Mouse (Mus musculus): ENCODE data around the gene Ggt5. TPM values are rescaled to one million over a fixed set of nuclear protein-coding genes. Genes with fewer than 3 reads are reported as not detected.
A peak's percentile ranks its signal among the peaks of the same experiment; 100 is the strongest.

The Ggt5 gene
- polyA plus RNA-seq, 1 experiment from 2014 or later, result 9.7 TPM

DNA sequence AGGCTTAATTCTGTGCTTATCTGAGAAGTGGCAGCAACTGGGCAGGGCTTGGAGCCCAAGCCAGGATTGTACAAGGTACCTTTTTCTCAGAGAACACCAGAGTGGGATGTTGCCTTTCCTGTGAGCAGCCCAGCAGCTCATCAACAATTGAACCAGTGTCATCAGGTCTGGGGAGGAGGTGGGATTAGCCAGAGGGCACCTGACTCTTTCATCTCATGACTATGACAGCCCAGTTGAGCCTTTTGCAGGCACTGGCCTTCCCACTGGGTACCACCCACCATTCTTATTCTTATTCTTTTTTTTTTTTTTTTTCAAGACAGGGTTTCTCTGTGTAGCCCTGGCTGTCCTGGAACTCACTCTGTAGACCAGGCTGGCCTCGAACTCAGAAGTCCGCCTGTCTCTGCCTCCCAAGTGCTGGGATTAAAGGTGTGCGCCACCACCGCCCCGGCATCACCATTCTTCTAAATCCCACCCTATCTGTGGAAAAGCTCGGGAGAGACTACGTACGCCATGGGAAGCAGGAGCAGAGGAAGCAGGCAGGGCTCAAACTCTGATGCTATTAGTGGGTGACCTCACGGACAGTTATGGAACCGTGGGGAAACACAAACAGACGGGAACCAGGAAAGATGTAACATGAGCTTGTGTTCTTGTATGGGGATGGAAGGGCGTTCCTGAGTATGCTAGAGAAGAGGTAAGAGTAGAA lies 47.1 kb downstream of the Ggt5 start:
- H3K4me3 ChIP-seq (ENCODE audit: low read length), result no peak overlapping the region
- WGBS, result 88% methylated on average over 12 of the region's 12 CpGs
- no peaks in the 10 kb centered on the region for H3K27me3 ChIP-seq (ENCODE audit: control insufficient read depth, insufficient read depth, low read length)
- no peaks in the 10 kb centered on the region for H3K9me3 ChIP-seq (replicated peaks; ENCODE audit: control insufficient read depth, low read length)
- no peak overlapping the region for H3K4me2 ChIP-seq (ENCODE audit: low read depth, low read length)
- H3K4me1 ChIP-seq (ENCODE audit: control insufficient read depth, insufficient read depth, low read length), result 0 out of 2 replicates have a peak, but pooled peaks cover 4% of the 10 kb centered on the region
- ATAC-seq (replicated peaks; ENCODE audit: extremely low read depth, insufficient read depth, low FRiP score), result no peak
- H3K27ac ChIP-seq (ENCODE audit: low read length), result no peak overlapping the region
- no peaks in the 10 kb centered on the region for H3K36me3 ChIP-seq (ENCODE audit: control insufficient read depth, insufficient read depth)
- H3K9ac ChIP-seq (ENCODE audit: low read length), result no peak overlapping the region

DNA sequence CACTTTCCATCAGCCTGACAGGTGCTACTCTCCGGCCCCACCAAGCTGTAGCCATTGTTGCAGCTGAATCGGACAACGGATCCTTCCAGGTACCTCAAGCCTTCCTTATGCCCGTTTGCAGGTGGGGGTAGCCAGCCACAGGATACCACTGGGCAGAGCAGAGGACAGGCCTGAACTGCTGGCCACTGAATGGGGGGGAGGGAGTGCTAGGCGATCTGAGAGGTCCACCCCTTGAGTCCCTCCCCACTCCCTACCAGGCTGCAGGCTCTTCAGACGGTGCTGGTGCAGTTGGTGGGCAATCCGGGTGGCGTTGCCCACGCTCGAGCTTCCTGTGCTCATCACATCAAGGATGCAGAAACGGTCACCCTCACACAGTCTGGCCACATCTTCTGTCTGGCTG lies 48.6 kb downstream of the Ggt5 start:
- H3K9ac ChIP-seq (ENCODE audit: low read length), result no peak overlapping the region
- ATAC-seq (replicated peaks; ENCODE audit: extremely low read depth, insufficient read depth, low FRiP score), result no peak
- no peaks in the 10 kb centered on the region for H3K27me3 ChIP-seq (ENCODE audit: control insufficient read depth, insufficient read depth, low read length)
- H3K4me1 ChIP-seq (ENCODE audit: control insufficient read depth, insufficient read depth, low read length), result 0 out of 2 replicates have a peak, but pooled peaks cover 2% of the 10 kb centered on the region
- no peaks in the 10 kb centered on the region for H3K36me3 ChIP-seq (ENCODE audit: control insufficient read depth, insufficient read depth)
- no peak overlapping the region for H3K4me3 ChIP-seq (ENCODE audit: low read length)
- no peaks in the 10 kb centered on the region for H3K9me3 ChIP-seq (replicated peaks; ENCODE audit: control insufficient read depth, low read length)
- no peak overlapping the region for H3K4me2 ChIP-seq (ENCODE audit: low read depth, low read length)
- 83% methylated on average over 11 of the region's 11 CpGs for WGBS
- H3K27ac ChIP-seq (ENCODE audit: low read length), result no peak overlapping the region

DNA sequence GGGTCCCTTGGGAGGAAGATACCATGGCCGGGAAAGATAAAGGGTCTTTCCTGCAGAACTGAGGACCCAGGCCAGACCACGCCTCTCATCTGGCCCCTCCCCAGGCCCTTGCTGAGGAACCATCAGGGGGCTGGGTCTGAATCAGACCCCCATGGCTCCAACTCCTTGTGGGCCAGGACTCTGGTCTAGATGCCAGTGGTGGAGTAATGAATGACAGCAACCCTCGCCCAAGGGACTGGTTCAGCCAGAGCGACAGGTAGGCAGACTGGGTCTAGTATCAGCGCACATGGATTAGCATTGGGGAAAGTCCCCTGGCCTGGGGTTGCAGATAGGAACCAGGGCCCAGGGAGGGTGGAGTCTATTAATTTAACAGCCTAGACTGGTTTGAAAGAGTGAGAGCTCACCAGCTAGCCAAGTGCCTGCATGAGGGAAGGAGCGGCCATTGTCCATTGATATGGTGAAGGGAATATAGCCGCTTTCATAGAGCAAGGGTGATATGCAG lies 52.6 kb downstream of the Ggt5 start:
- H3K27me3 ChIP-seq (ENCODE audit: control insufficient read depth, insufficient read depth, low read length), result no peaks in the 10 kb centered on the region
- no peak overlapping the region for H3K27ac ChIP-seq (ENCODE audit: low read length)
- H3K36me3 ChIP-seq (ENCODE audit: control insufficient read depth, insufficient read depth), result peaks cover 3% of the 10 kb centered on the region; the same call in 1 of the 2 replicates
- 85% methylated on average over 7 of the region's 7 CpGs for WGBS
- H3K4me1 ChIP-seq (ENCODE audit: control insufficient read depth, insufficient read depth, low read length), result peaks cover 20% of the 10 kb centered on the region
- H3K9me3 ChIP-seq (replicated peaks; ENCODE audit: control insufficient read depth, low read length), result no peaks in the 10 kb centered on the region
- no peak overlapping the region for H3K4me2 ChIP-seq (ENCODE audit: low read depth, low read length)
- ATAC-seq (replicated peaks; ENCODE audit: extremely low read depth, insufficient read depth, low FRiP score), result no peak
- no peak overlapping the region for H3K4me3 ChIP-seq (ENCODE audit: low read length)
- no peak overlapping the region for H3K9ac ChIP-seq (ENCODE audit: low read length)

DNA sequence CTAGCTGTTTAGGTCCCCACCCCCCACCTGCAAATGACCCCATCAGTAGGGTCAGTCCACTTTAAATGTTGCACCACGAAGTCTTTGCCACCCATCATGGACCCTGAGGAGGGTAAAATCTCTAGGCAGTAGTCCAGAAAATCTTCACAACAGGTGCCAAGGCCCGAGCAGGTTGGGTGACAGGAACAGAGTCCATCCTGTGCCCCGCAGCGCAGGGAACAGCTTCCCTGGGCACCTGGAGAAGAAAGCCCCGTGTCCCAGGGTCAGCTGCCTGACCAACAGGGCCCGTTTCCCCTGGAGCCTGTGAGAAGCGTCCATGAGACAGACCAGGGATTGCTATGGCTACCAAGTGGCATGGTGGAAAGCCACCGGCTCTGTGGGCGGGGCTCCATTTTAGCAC lies 53.3 kb downstream of the Ggt5 start:
- Histone ChIP-seq H3K27me3 (ENCODE audit: control insufficient read depth, insufficient read depth, low read length) (no peaks in the 10 kb centered on the region), H3K27ac (ENCODE audit: low read length) (no peak overlapping the region), H3K4me2 (ENCODE audit: low read depth, low read length) (no peak overlapping the region), H3K4me3 (ENCODE audit: low read length) (no peak overlapping the region), H3K9me3 (replicated peaks; ENCODE audit: control insufficient read depth, low read length) (no peaks in the 10 kb centered on the region), H3K4me1 (ENCODE audit: control insufficient read depth, insufficient read depth, low read length) (peaks cover 25% of the 10 kb centered on the region), H3K36me3 (ENCODE audit: control insufficient read depth, insufficient read depth) (peaks cover 3% of the 10 kb centered on the region; the same call in 1 of the 2 replicates), H3K9ac (ENCODE audit: low read length) (no peak overlapping the region)
- ATAC-seq (replicated peaks; ENCODE audit: extremely low read depth, insufficient read depth, low FRiP score), result no peak
- WGBS, result 76% methylated on average over 9 of the region's 9 CpGs

GRCm38 (mm10) chr10:75642891-75643290 lies 53.8 kb downstream of the Ggt5 start:
- no peak overlapping the region for H3K27ac ChIP-seq (ENCODE audit: low read length)
- no peaks in the 10 kb centered on the region for H3K9me3 ChIP-seq (replicated peaks; ENCODE audit: control insufficient read depth, low read length)
- H3K4me3 ChIP-seq (ENCODE audit: low read length), result no peak overlapping the region
- peaks cover 3% of the 10 kb centered on the region; the same call in 1 of the 2 replicates for H3K36me3 ChIP-seq (ENCODE audit: control insufficient read depth, insufficient read depth)
- no peak for ATAC-seq (replicated peaks; ENCODE audit: extremely low read depth, insufficient read depth, low FRiP score)
- no peaks in the 10 kb centered on the region for H3K27me3 ChIP-seq (ENCODE audit: control insufficient read depth, insufficient read depth, low read length)
- peak overlapping the region; percentile 42 for H3K9ac ChIP-seq (ENCODE audit: low read length)
- H3K4me2 ChIP-seq (ENCODE audit: low read depth, low read length), result no peak overlapping the region
- 76% methylated on average over 2 of the region's 2 CpGs for WGBS
- H3K4me1 ChIP-seq (ENCODE audit: control insufficient read depth, insufficient read depth, low read length), result peaks cover 29% of the 10 kb centered on the region

DNA sequence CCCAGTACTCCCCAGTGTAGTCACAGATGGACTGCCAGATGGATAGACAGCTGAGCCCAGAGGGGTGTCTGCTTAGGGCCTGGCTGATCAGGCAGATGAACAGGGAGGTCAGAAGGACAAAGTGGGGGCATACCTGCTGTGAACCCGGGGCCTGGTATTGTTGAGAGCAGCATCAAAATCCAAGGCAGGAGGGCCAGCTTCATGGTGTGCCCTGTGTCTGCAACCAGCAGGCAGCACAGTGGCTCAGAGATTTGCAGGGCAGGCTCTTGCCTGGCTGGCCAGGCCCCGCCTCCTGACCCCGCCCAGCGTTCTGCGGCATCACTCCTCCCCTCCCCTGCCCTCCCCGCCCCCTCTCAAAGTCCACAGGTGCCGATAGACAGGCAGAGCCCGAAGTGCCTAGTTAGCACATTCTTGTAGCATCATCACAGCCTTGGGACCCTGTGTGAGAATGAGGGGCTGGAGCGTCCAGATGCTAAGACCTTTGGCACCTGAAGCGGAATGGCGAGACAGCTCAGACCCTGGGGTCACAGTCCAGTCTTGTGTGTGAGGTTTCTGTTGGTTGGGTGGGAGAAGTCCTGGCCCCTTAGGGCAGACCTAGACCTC lies 54.7 kb downstream of the Ggt5 start, which contains the start of gene Susd2:
Gene Susd2, minus strand, starts transcription at position 268 of the 603 bp plus-strand sequence.
- Histone ChIP-seq H3K27me3 (ENCODE audit: control insufficient read depth, insufficient read depth, low read length) (no peaks in the 10 kb centered on the region), H3K4me2 (ENCODE audit: low read depth, low read length) (peak within 1 kb of the TSS; percentile 22), H3K4me3 (ENCODE audit: low read length) (peak within 1 kb of the TSS; percentile 13; the same call in 1 of the 2 replicates), H3K9me3 (replicated peaks; ENCODE audit: control insufficient read depth, low read length) (no peaks in the 10 kb centered on the region), H3K4me1 (ENCODE audit: control insufficient read depth, insufficient read depth, low read length) (peaks cover 30% of the 10 kb centered on the region), H3K9ac (ENCODE audit: low read length) (peak within 1 kb of the TSS; percentile 42), H3K27ac (ENCODE audit: low read length) (peak within 1 kb of the TSS; percentile 24; the same call in 1 of the 2 replicates), H3K36me3 (ENCODE audit: control insufficient read depth, insufficient read depth) (peaks cover 7% of the 10 kb centered on the region)
- peak; percentile 46; the same call in 1 of the 2 replicates for ATAC-seq (replicated peaks; ENCODE audit: extremely low read depth, insufficient read depth, low FRiP score)
- WGBS, result 10% methylated on average over 11 of the region's 11 CpGs

- WGBS, result 91% methylated on average over 8 of the region's 8 CpGs
- Histone ChIP-seq H3K4me2 (ENCODE audit: low read depth, low read length) (no peak overlapping the region), H3K4me1 (ENCODE audit: control insufficient read depth, insufficient read depth, low read length) (peaks cover 30% of the 10 kb centered on the region), H3K4me3 (ENCODE audit: low read length) (no peak overlapping the region), H3K36me3 (ENCODE audit: control insufficient read depth, insufficient read depth) (peaks cover 20% of the 10 kb centered on the region), H3K27ac (ENCODE audit: low read length) (no peak overlapping the region), H3K9me3 (replicated peaks; ENCODE audit: control insufficient read depth, low read length) (no peaks in the 10 kb centered on the region), H3K9ac (ENCODE audit: low read length) (no peak overlapping the region), H3K27me3 (ENCODE audit: control insufficient read depth, insufficient read depth, low read length) (no peaks in the 10 kb centered on the region)
- ATAC-seq (replicated peaks; ENCODE audit: extremely low read depth, insufficient read depth, low FRiP score), result no peak
Observed at GRCm38 (mm10) chr10:75645616-75646015, 56.5 kb downstream of the Ggt5 start.

- no peaks in the 10 kb centered on the region for H3K9me3 ChIP-seq (replicated peaks; ENCODE audit: control insufficient read depth, low read length)
- H3K4me1 ChIP-seq (ENCODE audit: control insufficient read depth, insufficient read depth, low read length), result peaks cover 30% of the 10 kb centered on the region
- no peaks in the 10 kb centered on the region for H3K27me3 ChIP-seq (ENCODE audit: control insufficient read depth, insufficient read depth, low read length)
- WGBS, result 87% methylated on average over 6 of the region's 6 CpGs
- peak overlapping the region; percentile 3; the same call in 1 of the 2 replicates for H3K9ac ChIP-seq (ENCODE audit: low read length)
- H3K27ac ChIP-seq (ENCODE audit: low read length), result peak overlapping the region; percentile 85
- peaks cover 27% of the 10 kb centered on the region for H3K36me3 ChIP-seq (ENCODE audit: control insufficient read depth, insufficient read depth)
- ATAC-seq (replicated peaks; ENCODE audit: extremely low read depth, insufficient read depth, low FRiP score), result no peak
- no peak overlapping the region for H3K4me2 ChIP-seq (ENCODE audit: low read depth, low read length)
- H3K4me3 ChIP-seq (ENCODE audit: low read length), result no peak overlapping the region
Observed at GRCm38 (mm10) chr10:75646406-75646805, 57.3 kb downstream of the Ggt5 start.

DNA sequence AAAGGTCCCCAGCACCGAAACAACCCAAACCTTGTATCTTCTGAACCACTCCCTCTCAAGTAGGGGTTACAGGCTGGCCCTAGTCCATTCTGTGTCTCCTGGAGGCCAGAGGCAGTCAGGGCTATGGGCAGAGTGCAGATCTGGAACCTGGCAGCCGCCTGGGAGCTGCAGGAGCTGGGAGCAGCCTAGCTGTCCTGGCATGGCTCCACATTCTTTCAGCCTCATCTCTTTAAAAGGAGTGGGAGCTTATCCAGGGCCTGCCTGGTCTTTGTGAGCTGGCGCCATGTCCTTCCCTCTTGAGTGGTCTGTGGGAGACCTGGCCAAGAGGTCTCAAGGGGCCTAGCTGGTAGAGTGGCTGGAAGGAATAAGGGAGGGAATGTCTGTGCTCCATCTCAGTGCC lies 58.2 kb downstream of the Ggt5 start:
- H3K4me1 ChIP-seq (ENCODE audit: control insufficient read depth, insufficient read depth, low read length), result peaks cover 30% of the 10 kb centered on the region
- 28% methylated on average over 3 of the region's 3 CpGs for WGBS
- H3K4me2 ChIP-seq (ENCODE audit: low read depth, low read length), result no peak overlapping the region
- no peak overlapping the region for H3K9ac ChIP-seq (ENCODE audit: low read length)
- peak overlapping the region; percentile 85 for H3K27ac ChIP-seq (ENCODE audit: low read length)
- no peak overlapping the region for H3K4me3 ChIP-seq (ENCODE audit: low read length)
- no peaks in the 10 kb centered on the region for H3K9me3 ChIP-seq (replicated peaks; ENCODE audit: control insufficient read depth, low read length)
- no peaks in the 10 kb centered on the region for H3K27me3 ChIP-seq (ENCODE audit: control insufficient read depth, insufficient read depth, low read length)
- H3K36me3 ChIP-seq (ENCODE audit: control insufficient read depth, insufficient read depth), result peaks cover 37% of the 10 kb centered on the region
- ATAC-seq (replicated peaks; ENCODE audit: extremely low read depth, insufficient read depth, low FRiP score), result peak; percentile 83

Measured in heart, embryonic 16.5 days (tissue).